Mouse (Mus musculus) CH12.LX (cell line): ENCODE measurements around the gene Gm17304. TPM values are rescaled to one million over a fixed set of nuclear protein-coding genes. Genes with fewer than 3 reads are reported as not detected.

Experiments
- DNase-seq: peaks from one replicate; pipeline ENCODE4 v3.0.0-alpha.2; 2013; ENCODE audit errors: extremely low read depth
- H3K27ac ChIP-seq: 2 replicates; pipeline ENCODE4 v1.5.1; 2012; ENCODE audit warnings: low read depth, mild to moderate bottlenecking, control low read depth, moderate library complexity; ENCODE audit not compliant: insufficient read depth
- H3K27me3 ChIP-seq: replicated peaks from 2 replicates; pipeline ENCODE3; 2012; ENCODE audit warnings: inconsistent platforms
- H3K36me3 ChIP-seq, 2 experiments: replicated peaks in 1 of 2; 2 replicates each; pipeline versions ENCODE3 to v1.6.1; 2012; ENCODE audit warnings: inconsistent platforms in 1 of 2, low read length in 1 of 2, mild to moderate bottlenecking in 1 of 2, mixed read lengths in 1 of 2, moderate library complexity in 1 of 2; ENCODE audit not compliant: control insufficient read depth in 1 of 2, insufficient read depth in 1 of 2
- H3K4me1 ChIP-seq, 2 experiments: 2 replicates each; pipeline ENCODE4 v1.6.1; 2012; ENCODE audit warnings: inconsistent platforms in 1 of 2, moderate library complexity in 1 of 2; ENCODE audit not compliant: insufficient read depth in 2 of 2, control insufficient read depth in 1 of 2
- H3K4me2 ChIP-seq: 2 replicates; pipeline ENCODE4 v1.6.1; 2012; ENCODE audit warnings: low read depth, mild to moderate bottlenecking, control low read depth; ENCODE audit not compliant: poor library complexity, insufficient read depth, severe bottlenecking
- H3K4me3 ChIP-seq, 3 experiments: fragments of 150-350 bp in 1 of 3; sonication (generic) in 1 of 3; replicated peaks in 1 of 3; 2 replicates each; pipeline versions ENCODE3 to v1.5.1; 2011 to 2012; ENCODE audit warnings: low read depth in 2 of 3, low read length in 2 of 3, mild to moderate bottlenecking in 2 of 3, moderate library complexity in 2 of 3, control low read depth in 1 of 3, improper control_type of control experiment in 1 of 3, inconsistent platforms in 1 of 3, mixed read lengths in 1 of 3; ENCODE audit not compliant: poor library complexity in 1 of 3
- H3K79me2 ChIP-seq: replicated peaks from 2 replicates; pipeline ENCODE4 v1.6.1; 2012; ENCODE audit warnings: mild to moderate bottlenecking, moderate library complexity; ENCODE audit not compliant: control insufficient read depth, poor library complexity, insufficient read depth, severe bottlenecking; ENCODE audit errors: extremely low read depth
- H3K9ac ChIP-seq: 2 replicates; pipeline ENCODE4 v1.6.1; 2012; ENCODE audit warnings: low read depth, mild to moderate bottlenecking, control low read depth, moderate library complexity; ENCODE audit not compliant: insufficient read depth
- H3K9me3 ChIP-seq: replicated peaks from 2 replicates; pipeline ENCODE3; 2012; ENCODE audit warnings: low read length, inconsistent platforms, mixed read lengths
- CHD1 ChIP-seq: IDR thresholded peaks from 2 replicates; pipeline ENCODE4 v1.6.1; 2012; ENCODE audit warnings: low read depth, low read length, improper control_type of control experiment, inconsistent platforms
- E2F4 ChIP-seq: IDR thresholded peaks from 2 replicates; pipeline ENCODE4 v1.6.1; 2011; ENCODE audit warnings: low read depth, low read length, improper control_type of control experiment; ENCODE audit not compliant: insufficient replicate concordance
- ELF1 ChIP-seq: IDR thresholded peaks from 2 replicates; pipeline ENCODE4 v1.6.1; 2014; ENCODE audit warnings: low read depth, mild to moderate bottlenecking, inconsistent platforms, low read length, improper control_type of control experiment
- ETS1 ChIP-seq: conservative IDR thresholded peaks from 2 replicates; pipeline ENCODE4 v1.6.1; 2012; ENCODE audit warnings: low read depth, mild to moderate bottlenecking, inconsistent platforms, low read length, improper control_type of control experiment, moderate library complexity
- GABPA ChIP-seq: IDR thresholded peaks from 2 replicates; pipeline ENCODE4 v1.6.1; 2012; ENCODE audit warnings: low read depth, low read length, improper control_type of control experiment, inconsistent platforms; ENCODE audit not compliant: insufficient replicate concordance
- HCFC1 ChIP-seq: IDR thresholded peaks from 2 replicates; pipeline ENCODE4 v1.6.1; 2012; ENCODE audit warnings: low read depth, mild to moderate bottlenecking, inconsistent platforms, low read length, improper control_type of control experiment
- JUN ChIP-seq: IDR thresholded peaks from 2 replicates; pipeline ENCODE4 v1.6.1; 2011; ENCODE audit warnings: low read depth, mild to moderate bottlenecking, low read length, improper control_type of control experiment, moderate library complexity; ENCODE audit not compliant: insufficient read depth
- KAT2A ChIP-seq: IDR thresholded peaks from 2 replicates; pipeline ENCODE4 v1.6.1; 2012; ENCODE audit warnings: low read length, improper control_type of control experiment, inconsistent platforms; ENCODE audit not compliant: insufficient replicate concordance
- MAFK ChIP-seq: IDR thresholded peaks from 2 replicates; pipeline ENCODE4 v1.6.1; 2011; ENCODE audit warnings: low read length, improper control_type of control experiment; ENCODE audit not compliant: insufficient replicate concordance
- MAX ChIP-seq: IDR thresholded peaks from 2 replicates; pipeline ENCODE4 v1.6.1; 2011; ENCODE audit warnings: low read length, improper control_type of control experiment
- MAZ ChIP-seq: IDR thresholded peaks from 2 replicates; pipeline ENCODE4 v1.6.1; 2012; ENCODE audit warnings: low read depth, mild to moderate bottlenecking, inconsistent platforms, low read length, improper control_type of control experiment, moderate library complexity
- MEF2A ChIP-seq: IDR thresholded peaks from 2 replicates; pipeline ENCODE4 v1.6.1; 2014; ENCODE audit warnings: low read depth, mild to moderate bottlenecking, inconsistent platforms, low read length, improper control_type of control experiment, borderline replicate concordance
- MXI1 ChIP-seq: IDR thresholded peaks from 2 replicates; pipeline ENCODE4 v1.6.1; 2011; ENCODE audit warnings: mild to moderate bottlenecking, low read depth, low read length, improper control_type of control experiment
- MYC ChIP-seq: IDR thresholded peaks from 2 replicates; pipeline ENCODE4 v1.6.1; 2011; ENCODE audit warnings: low read depth, mild to moderate bottlenecking, improper control_type of control experiment, low read length
- NRF1 ChIP-seq: IDR thresholded peaks from 2 replicates; pipeline ENCODE4 v1.6.1; 2014; ENCODE audit warnings: low read depth, mild to moderate bottlenecking, inconsistent platforms, low read length, improper control_type of control experiment, moderate library complexity
- RAD21 ChIP-seq: IDR thresholded peaks from 2 replicates; pipeline ENCODE4 v1.6.1; 2011; ENCODE audit warnings: low read depth, mild to moderate bottlenecking, low read length, improper control_type of control experiment, moderate library complexity
- RCOR1 ChIP-seq: conservative IDR thresholded peaks from 2 replicates; pipeline ENCODE4 v1.6.1; 2012; ENCODE audit warnings: low read depth, mild to moderate bottlenecking, inconsistent platforms, low read length, improper control_type of control experiment
- SIN3A ChIP-seq: IDR thresholded peaks from 2 replicates; pipeline ENCODE4 v1.6.1; 2012; ENCODE audit warnings: low read length, improper control_type of control experiment, inconsistent platforms
- SMC3 ChIP-seq: IDR thresholded peaks from 2 replicates; pipeline ENCODE4 v1.6.1; 2011; ENCODE audit warnings: low read depth, low read length, improper control_type of control experiment
- TBP ChIP-seq: conservative IDR thresholded peaks from 2 replicates; pipeline ENCODE4 v1.6.1; 2011; ENCODE audit warnings: low read depth, low read length, improper control_type of control experiment
- TCF12 ChIP-seq: IDR thresholded peaks from 2 replicates; pipeline ENCODE4 v1.6.1; 2014; ENCODE audit warnings: low read depth, mild to moderate bottlenecking, inconsistent platforms, low read length, improper control_type of control experiment
- UBTF ChIP-seq: IDR thresholded peaks from 2 replicates; pipeline ENCODE4 v1.6.1; 2012; ENCODE audit warnings: low read depth, mild to moderate bottlenecking, inconsistent platforms, low read length, improper control_type of control experiment, moderate library complexity
- USF2 ChIP-seq: conservative IDR thresholded peaks from 2 replicates; pipeline ENCODE4 v1.6.1; 2011; ENCODE audit warnings: low read depth, low read length, improper control_type of control experiment
- ZKSCAN1 ChIP-seq: IDR thresholded peaks from 2 replicates; pipeline ENCODE4 v1.6.1; 2012; ENCODE audit warnings: low read depth, inconsistent platforms, low read length, improper control_type of control experiment, borderline replicate concordance
- ZMIZ1 ChIP-seq: IDR thresholded peaks from 2 replicates; pipeline ENCODE4 v1.6.1; 2012; ENCODE audit warnings: low read depth, mild to moderate bottlenecking, inconsistent platforms, low read length, improper control_type of control experiment
- ZNF384 ChIP-seq: IDR thresholded peaks from 2 replicates; pipeline ENCODE4 v1.6.1; 2012; ENCODE audit warnings: low read depth, low read length, improper control_type of control experiment, inconsistent platforms
- dilution Hi-C: fragments of 300-500 bp; cut with MboI; formaldehyde crosslinking; loops from 2 replicates; pipeline ENCODE4 v1.14.3; 2020; ENCODE audit warnings: low sequenced_read_pairs; ENCODE audit not compliant: extremely low pct_unique_long_range_greater_than_20kb, extremely low pct_ligation_motif_present
- in situ Hi-C: fragments of 300-500 bp; cut with MboI; formaldehyde crosslinking; loops from 3 replicates; pipeline ENCODE4 v1.14.3; 2019; ENCODE audit warnings: low sequenced_read_pairs, low pct_ligation_motif_present, low pct_unique_long_range_greater_than_20kb, mixed read lengths
- polyA plus RNA-seq: library from polyadenylated mRNA; unstranded; fragments of >175 nt; gene quantifications from 2 replicates; pipeline ENCODE4 v1.2.1, GENCODE M21; 2012; ENCODE audit warnings: low read depth; ENCODE audit not compliant: insufficient read length
- total RNA-seq, 2 experiments: library from RNA; depleted of rRNA; stranded (reverse); fragments of 300-350 nt in 1 of 2; fragments of >200 nt in 1 of 2; gene quantifications; 2 replicates each; pipeline ENCODE4 v1.2.3; 2012 to 2014

Gm17304 gene
- total and polyA plus RNA-seq, 3 experiments: not detected

DNA sequence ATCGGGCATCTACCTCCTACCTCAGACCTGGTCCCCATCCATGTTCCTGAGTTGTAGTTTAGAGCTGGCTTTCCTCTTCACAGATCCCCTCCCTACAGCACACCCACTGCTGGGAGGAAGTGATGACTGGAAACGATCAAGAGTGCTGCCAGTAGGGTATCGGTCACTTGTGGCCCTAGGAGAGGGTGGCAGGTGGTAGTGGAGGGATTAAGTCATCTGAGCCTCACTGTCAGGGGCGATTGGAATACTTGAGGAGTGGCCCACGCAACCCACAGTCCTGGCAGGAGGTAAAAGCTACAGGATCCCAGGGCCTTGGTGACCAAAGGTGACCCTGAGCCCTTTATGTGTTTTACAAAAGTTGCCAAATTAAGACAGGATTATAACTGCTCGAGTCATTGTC lies 42.9 kb upstream of the Gm17304 start:
- no peaks in the 10 kb centered on the region for H3K9me3 ChIP-seq
- no peaks in the 10 kb centered on the region for H3K79me2 ChIP-seq
- H3K4me3 ChIP-seq: no peak overlapping the region
- no peak overlapping the region for H3K27ac ChIP-seq
- in situ Hi-C loops: no loop called here
- DNase-seq: no peak
- no peaks in the 10 kb centered on the region for H3K4me1 ChIP-seq
- no peaks in the 10 kb centered on the region for H3K27me3 ChIP-seq
- dilution Hi-C loops: no loop called here
- H3K36me3 ChIP-seq: no peaks in the 10 kb centered on the region
- H3K4me2 ChIP-seq: no peak overlapping the region
- TF ChIP-seq MYC: no peak
- no peak for TF ChIP-seq TBP
- no peak for TF ChIP-seq ZKSCAN1
- no peak for TF ChIP-seq ELF1
- TF ChIP-seq MEF2A: no peak
- no peak for TF ChIP-seq UBTF
- TF ChIP-seq ZNF384: no peak
- no peak for TF ChIP-seq MXI1
- no peak for TF ChIP-seq MAX
- TF ChIP-seq E2F4: no peak
- no peak for TF ChIP-seq SIN3A
- TF ChIP-seq SMC3: no peak
- TF ChIP-seq TCF12: no peak
- no peak for TF ChIP-seq ETS1
- TF ChIP-seq GABPA: no peak
- TF ChIP-seq MAFK: no peak
- TF ChIP-seq HCFC1: no peak
- TF ChIP-seq NRF1: no peak
- TF ChIP-seq, all 38 proteins: peak for 0
- no peak overlapping the region for H3K9ac ChIP-seq

DNA sequence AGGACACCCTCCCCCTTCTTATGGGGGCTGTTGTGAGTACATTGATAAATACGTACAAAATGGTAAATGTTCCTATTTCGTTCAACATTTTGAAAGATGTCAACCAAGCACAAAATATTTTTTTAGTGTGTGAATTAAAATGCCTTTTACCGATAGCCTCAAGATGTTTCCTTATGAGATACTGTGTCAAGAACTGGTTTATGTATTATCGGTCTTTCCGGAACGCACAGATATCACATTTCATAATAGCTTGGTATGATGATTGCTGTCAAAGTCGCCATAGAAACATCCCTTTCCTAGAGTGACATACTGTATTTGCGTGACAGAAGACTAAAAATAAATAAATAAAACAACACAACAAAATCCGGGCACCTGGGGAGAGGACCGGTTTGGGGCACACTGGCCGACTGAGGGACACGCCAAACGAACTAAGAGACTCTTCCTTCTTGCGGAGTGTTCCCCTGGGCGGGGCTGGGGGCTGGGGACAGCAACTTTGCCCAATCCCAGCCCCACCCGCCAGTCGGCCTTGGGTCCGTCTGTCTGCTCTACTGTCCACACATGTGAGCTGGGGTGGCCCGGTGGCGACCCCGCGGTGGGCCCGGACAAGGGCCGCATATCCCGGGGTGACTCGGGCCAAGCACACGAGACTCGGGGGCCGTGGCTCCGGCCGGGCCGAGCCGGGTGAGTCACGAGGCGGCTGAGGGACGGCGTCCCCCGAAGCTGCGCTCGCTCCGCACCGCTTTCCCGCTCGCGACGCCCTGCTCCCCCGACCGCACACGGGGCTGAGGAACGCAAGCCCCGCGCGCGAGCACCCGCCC lies 34.9 kb upstream of the Gm17304 start:
- in situ Hi-C loops: no loop called here

More for the DNA sequence above, 34.9 kb upstream of the Gm17304 start:
- TF ChIP-seq SIN3A (no peak), ETS1 (no peak), GABPA (no peak), MAZ (no peak), SMC3 (no peak), E2F4 (no peak), MYC (no peak), CHD1 (no peak), RCOR1 (no peak), JUN (no peak), TBP (no peak), ZMIZ1 (no peak), ZNF384 (no peak), ELF1 (no peak), NRF1 (no peak), USF2 (no peak), MEF2A (no peak), KAT2A (no peak), MAX (no peak), RAD21 (no peak)
- Histone ChIP-seq H3K36me3 (no peaks in the 10 kb centered on the region), H3K79me2 (no peaks in the 10 kb centered on the region), H3K27me3 (no peaks in the 10 kb centered on the region), H3K4me1 (no peaks in the 10 kb centered on the region), H3K9ac (no peak overlapping the region), H3K4me2 (no peak overlapping the region), H3K9me3 (peaks cover 3% of the 10 kb centered on the region), H3K27ac (no peak overlapping the region), H3K4me3 (no peak overlapping the region)
- no peak for DNase-seq
- dilution Hi-C loops: no loop called here
